Mouse (Mus musculus) thymus, postnatal 10 days (tissue): Measurements from ENCODE around the gene Radil.

Experiments used
- DNase-seq, 2 experiments: peaks; one replicate each; pipeline ENCODE4 v3.0.0; 2021; ENCODE audit warnings: low spot score in 2 of 2

Gene Radil

DNA sequence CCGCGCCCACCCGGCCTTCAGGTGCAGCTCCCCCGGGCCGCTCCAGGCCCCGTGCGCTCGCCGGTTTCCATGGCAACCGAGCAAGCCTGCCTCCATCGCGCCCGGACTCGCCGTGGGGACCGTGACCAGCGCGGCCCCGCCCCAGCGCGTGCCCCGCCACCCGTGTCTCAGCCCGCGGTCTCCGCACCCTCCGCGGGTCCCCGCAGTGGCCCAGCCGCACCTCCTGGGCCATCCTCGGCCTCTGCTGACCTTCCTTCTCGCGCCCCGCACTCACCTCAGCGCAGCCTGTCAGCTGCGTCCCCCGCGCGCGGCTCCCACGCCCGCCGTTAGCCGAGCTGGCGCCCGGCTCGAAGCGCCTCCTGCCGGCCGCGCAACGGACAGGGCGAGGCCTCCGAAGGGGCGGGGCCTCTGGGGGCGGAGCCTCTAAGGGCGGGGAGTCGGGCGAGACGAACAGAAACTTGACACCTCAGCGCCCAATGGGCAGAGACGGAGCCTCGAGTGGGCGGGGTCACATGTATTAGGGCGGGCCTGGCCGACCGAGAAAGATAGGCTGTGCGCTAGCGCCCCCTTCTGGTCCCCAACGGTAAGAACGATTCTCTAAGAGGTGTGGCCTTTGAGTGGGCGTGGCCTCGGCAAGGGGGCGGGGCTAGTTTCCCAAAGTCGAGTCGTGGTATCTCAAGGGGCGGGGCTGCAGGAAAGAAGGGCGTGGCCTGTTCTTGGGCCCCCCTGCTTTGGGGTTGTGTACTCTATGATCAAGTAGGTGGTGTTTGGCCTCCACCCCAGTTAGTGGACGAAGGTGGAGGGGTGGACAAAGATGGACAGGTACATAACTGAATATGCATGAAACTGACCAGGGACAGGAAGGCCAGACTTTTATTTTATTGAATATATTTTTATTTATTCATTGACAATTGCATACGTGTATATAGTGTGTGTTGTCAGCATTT lies at the start of gene Radil:
TSS of gene Radil (minus strand) at position 393 of the 947 bp plus-strand sequence.
- peak; percentile 44 to 58 for DNase-seq

DNA sequence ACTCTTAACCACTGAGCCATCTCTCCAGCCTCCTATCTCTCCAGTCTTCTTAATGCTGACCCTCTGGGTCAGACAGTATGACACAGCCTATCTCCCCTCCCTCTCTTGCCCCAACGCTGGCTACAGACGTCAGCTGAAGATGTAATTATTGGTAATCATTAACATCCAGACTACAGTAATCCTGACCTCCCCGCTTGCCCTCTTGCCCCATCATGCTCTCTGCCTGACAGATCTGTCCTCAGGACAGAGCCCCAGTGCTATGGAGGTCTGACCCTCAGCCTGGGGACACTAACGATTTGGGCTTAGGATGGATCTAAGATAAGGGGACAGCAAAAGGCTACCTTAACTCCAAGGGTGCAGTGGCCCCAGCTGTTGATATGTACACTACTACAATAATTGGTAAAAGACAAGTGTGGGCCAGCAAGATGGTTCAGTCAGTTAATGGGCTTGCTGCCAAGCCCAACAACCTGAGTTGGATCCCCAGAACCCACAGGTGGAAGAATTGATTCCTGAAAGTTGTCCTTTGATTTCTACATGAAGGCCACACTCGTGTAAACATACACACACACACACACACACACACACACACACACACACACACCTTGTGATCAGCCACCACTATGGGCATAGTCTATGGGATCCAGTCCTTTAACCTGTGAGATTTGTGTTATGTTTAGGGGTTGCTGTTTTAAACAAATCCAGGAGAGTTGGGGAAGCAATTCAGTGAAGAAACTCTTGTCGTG lies 46.9 kb upstream of the Radil start:
- DNase-seq: no peak

DNA sequence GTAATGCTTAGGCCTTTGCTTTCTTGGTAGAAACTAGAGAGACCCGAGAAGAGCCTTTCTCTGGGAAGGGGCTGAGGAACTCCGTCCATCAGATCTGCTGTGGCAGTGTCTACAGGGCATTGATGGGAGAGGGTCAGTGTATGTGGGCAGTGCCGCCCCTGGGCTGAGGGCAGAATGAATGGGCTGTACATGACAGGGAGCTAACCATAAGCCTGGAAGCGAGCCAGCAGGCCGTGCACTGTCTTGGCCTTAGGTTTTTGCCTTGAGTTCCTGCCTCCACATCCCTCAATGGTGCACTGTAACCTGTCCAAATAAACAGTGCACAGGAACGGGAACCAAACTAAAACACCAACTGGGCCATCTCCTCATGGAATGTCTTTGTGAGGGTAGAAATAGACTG lies 45.8 kb upstream of the Radil start:
- no peak for DNase-seq

DNA sequence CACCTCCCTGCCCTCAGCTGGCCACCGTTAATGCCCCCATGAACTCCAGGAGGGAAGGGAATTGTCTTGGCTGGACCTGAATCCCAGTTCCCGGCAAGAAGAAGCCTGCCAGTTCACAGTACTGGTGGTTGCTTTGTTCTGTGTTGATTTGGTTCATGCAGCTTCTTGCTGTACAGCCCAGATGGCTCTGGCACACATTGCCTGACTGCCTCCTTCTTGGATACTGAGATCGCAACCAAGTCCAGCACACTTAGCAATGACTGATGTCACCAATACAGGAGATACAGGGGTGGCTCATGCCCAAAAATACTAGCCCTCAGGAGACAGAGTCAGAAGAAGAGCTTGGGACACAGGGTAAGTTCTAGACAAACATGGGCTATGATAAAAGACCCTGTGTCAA lies 44.8 kb upstream of the Radil start:
- DNase-seq: no peak

DNA sequence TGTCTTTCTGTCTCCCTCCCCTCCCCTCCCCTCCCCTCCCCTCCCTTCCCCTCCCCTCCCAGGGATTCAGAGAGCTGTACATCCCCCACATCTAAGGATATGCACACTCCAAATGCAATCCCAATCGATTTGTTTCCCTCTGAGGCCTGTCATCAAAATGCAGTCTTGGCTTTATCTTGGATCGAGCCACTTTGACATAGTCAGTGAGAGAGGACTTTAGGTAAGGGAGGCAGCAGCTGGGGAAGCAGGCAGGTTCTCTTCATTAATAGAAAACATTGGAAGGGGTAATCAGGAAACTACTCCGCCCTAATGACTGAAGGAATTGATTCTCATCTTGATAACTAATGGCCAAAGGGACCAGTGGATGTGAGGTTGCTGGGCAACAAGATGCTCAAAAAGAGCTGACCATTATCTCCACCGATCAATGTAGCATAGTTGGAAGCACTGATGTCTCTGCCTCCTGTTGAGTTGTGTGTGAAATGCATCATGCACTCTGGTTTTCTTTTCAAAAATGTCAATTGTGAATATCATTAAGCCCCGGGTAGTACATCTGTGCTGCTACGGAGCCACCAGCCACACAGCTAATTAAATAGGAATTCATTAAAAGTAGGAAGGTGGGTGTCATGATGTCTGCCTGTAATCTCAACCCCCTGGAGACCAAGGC lies 40.2 kb upstream of the Radil start:
- no peak for DNase-seq

DNA sequence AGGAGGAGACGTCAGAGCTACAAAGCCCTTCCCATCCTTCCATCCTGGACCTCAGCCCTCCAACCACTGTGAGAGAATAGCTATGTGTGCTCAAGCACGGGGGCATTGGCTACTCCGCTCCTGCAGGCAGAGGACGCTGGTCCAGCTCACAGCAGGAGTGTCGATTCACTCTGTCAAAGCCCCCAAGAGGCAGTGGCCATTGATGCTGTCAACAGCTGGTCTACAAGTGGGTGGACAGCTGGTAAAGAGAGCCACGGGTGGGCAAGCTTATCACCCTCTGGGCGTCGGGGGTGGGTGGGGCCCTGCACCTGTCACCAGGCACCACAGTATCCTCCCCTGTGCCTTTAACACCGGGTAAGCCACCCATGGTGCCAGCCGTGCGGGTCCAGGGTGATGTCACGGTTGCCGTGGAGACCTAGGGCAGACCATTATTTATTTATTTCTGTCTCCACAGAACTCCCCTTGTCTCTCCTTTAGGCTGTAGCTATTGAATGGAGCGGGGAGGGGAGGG lies 32.8 kb upstream of the Radil start:
- no peak for DNase-seq

DNA sequence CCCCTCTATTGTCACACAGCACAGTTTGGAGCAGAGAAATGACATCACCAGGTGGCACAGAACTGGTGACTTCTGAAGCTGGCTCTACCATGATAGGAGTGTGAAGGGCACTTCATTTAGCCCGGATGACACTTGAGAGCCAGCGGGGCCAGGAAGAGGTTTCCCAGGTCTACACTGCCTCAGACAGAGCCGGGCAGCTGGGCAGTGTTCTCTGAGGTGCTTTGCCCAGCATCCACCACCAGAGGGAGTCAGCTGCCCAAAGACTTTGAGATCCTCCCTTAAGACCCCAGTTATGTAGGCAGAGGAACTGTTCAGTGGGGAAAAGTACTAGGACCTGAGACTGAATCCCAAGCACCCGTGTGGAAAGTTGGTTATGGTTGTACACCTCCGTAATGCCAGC lies 30.6 kb upstream of the Radil start:
- DNase-seq: peak in 1 of 2 experiments; percentile 39

DNA sequence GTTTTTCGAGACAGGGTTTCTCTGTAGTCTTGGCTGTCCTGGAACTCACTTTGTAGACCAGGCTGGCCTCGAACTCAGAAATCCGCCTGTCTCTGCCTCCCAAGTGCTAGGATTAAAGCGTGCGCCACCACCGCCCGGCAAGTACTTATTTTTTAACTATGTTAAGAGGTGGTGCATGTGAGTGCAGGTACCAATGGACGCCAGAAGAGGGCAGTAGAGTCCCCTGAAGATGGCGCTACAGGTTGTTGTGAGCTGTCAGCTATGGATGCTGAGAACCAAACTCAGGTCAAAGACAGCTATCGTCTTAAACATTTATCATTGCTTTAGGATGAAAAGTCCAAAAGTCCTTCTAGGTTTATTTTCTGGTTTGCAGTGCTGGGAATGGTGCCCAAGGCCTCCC lies 27.3 kb upstream of the Radil start:
- DNase-seq: no peak

DNA sequence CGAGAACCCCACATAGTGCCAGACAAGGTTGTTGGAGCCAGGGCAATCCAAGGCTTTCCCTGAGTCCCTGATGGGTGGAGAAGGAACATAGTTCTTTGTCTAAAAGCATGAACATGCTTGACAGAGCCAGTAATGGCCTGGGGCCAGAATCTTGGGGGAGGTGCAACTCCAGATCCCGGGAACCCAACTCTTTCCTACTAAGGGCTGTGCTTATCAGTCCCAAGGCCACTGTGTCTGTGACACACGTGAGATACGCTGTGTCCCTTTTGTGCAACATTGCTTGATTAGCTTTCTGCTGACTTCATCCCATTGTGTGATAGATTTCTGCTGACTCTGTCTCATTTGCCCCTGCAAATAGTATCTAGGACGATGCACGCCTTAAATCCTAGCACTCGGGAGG lies 25.9 kb upstream of the Radil start:
- no peak for DNase-seq

DNA sequence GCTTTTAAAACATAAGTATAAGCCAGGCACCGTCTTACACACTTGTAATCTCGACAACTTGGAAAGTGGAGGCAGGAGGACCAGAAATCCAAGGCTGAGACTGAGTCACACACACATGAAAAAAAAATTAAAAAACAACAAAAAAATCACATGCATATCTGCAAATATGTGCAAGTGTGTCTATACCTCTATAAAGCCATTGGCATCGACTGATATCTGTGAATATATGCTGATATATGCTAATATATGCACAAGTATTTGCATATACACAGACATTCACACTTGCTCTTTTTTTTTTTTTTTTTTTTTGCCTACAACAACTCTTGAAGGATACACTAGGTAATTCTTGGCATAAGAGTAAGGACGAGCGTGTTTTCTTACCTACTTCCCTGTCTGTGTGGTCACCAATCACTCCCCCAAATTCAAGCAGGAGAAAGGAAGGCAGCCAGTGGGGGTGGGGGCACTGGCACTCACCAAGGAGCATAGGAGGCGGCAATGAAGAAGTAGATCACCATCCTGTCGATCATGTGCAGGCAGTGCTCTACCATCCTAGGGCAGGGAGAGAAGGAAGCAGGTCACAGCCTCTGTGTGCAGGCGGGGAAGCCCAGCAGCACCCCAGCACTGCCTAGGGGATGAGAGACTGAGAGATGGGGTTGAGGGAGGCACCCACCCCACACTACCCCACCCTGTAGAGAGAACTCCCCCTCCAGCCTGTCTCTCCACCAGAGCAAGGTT lies 23.6 kb upstream of the Radil start:
- no peak for DNase-seq

DNA sequence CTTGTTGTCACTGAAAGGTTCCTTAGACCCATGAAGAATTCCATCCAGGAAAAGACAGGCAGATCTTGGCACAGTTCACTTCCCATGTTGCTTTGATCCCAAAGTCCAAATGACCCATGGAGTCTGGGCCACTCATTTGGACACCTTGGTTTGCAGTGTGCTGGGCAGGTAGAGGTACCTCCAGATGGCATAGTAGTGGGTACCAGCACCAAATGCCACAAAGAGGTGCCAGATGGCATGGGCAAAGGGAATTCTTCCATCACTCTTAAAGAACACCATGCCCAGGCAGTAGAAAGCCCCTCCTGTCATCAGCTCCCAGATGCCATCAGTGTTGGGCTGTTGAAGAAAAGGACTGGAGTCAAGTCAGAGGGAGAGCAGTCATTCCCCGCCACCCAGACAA lies 13.7 kb upstream of the Radil start:
- no peak for DNase-seq

DNA sequence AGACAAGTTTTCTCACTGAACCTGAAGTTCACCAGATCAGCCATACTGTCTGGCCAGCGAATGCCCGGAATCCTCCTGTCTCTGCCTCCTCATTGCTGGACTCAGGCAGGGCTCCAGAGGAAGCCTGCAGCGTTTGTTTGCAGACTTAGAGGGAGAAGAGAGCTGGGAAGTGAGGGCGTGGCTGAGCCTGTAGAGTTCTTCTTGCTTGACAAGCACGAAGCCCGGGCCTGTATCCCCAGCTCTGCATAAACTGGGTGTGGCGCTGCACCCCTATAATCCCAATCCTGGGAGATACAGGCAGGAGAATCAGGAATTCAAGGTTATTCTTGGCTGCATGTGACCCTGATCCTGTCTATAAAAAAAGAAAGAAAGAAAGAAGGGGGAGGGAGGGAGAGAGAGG lies 9.4 kb upstream of the Radil start:
- no peak for DNase-seq

DNA sequence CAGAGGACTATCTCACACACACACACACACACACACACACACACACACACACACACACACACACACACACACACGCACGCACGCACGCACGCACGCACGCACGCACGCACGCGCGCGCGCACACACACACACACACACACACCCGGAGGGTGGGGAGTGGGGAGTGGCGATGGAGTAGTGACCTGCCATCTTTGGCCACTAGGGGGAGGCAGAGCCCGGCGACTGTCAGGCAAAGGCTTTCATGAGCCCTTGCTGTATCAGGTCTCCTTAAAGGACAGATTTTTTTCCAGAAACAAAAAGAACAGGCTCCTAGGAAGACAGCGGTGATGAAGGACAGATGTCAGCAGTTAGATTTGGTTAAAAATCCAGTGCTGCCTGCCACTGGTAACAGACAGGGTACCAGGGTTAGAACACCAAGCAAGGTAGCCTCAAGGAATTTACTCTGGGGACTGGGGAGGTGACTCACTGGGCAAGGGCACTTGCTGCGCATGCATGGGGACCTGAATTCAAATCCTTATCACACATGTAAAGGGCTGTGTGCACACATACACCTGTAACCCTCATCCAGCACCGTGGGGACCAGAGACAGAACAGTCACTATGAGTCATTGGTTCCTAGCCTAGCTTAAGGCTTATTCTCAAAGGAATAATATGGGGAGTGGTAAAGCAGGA lies 6.6 kb upstream of the Radil start:
- DNase-seq: peak; percentile 14 to 66

DNA sequence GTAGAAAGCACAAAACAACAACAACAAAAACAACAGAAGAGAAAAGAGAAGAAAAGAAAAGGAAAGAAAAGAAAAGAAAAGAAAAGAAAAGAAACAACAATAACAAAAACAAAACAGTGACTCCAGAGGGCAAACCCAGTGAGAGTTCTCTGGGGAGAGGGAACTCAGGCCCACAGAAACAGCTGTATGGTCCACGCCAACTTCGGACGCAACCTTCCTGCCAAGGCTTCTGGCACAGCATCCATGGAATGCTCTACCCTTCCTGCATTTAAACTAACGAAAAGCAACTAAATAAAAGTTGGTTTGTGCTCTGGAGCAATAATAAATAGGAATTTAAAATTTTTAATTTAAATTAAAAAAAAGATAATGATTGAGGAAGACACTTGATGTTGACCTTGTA lies 5.8 kb upstream of the Radil start:
- no peak for DNase-seq

DNA sequence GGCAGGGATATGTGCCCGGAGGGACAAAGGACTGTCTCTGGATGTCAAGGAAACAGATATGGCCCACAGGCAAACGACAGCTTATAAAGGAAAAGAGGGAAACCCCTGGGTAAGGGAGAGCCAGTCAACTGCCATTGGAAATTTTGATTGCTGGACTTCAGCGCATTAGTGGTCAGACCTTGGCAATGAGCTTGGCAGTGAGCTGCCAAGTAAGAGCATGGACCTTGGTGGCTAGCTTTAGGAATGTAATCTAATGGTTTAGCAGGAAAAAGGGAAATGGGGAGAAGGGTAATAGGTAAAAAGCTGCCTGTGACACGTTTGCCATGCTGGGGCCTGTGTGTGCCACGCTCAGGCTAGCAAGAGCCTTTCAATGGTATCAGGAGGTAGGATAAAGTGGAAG lies 5.0 kb upstream of the Radil start:
- DNase-seq: no peak

DNA sequence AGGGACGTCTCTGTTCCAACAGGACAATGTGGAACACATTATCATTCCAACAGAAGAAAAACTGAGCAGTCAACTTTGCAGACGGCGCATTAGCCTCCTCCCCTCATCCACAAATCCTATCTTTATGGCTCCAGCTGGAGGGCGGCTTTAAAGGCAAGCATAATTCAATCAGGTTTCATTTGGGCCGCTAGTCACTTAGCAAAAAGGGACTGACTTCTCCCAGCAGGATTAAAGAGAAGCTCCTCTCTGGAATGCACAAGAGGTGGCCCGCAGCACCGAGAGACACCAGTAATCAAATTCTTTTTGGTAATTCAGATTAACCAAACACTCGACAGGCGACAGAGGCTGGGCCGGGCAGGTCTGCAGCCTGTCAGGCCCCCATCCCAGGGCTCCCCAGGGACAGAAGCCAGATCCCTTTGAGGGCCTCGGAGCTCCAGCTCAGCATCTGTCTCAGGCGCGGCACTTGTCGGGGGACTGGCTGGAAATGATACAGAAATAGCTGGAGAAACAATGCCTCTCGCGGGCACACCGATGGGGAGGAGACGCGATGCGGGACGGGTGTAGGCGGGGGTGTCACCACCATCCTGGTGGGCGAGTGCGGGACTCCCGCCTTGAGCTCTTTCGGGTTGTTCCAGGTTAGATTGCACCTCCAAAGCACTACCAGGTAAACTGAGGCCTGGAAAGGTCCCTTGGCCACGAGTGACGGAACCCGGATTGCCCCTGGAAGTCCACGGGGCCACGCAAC lies 765 bp downstream of the Radil start:
- DNase-seq: no peak

DNA sequence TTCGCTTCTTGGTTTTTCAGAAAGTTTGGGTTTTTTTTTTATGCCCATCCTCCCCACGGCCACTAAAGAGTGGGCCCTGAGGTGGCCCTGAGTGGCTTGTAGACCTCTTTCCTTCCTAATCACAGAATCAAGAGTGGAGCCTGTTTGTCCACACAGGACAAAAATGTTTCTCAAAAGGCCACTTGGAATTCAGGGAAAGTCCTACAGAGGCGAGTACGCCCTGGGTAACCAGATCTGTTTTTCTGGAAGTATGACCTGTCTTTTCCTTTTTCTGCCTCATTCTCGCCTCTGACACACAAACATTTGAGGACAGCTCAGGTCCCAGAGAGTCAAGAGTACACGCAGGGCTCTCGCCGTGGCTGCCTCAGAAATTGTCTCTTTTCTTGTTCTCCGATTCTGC lies 1.5 kb downstream of the Radil start:
- DNase-seq: no peak

DNA sequence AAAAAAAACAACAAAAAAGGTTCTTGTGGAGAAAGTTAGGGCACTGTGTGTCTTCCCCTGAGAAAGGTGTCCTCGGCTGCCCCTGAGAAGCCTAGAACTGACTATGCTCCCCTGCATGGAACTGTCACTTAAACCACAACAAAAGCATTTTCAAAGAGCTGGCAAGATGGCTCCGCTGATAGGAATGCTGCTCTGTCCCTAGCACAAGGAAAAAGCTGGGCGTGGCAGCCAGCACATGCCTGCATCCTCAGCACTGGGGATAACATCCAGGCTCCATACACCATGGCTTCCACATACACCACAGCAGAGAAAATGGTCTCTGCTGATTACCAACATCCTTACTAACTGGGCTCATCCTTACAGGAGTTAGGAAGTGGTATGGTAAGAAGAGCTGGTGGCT lies 3.8 kb downstream of the Radil start:
- DNase-seq: no peak

DNA sequence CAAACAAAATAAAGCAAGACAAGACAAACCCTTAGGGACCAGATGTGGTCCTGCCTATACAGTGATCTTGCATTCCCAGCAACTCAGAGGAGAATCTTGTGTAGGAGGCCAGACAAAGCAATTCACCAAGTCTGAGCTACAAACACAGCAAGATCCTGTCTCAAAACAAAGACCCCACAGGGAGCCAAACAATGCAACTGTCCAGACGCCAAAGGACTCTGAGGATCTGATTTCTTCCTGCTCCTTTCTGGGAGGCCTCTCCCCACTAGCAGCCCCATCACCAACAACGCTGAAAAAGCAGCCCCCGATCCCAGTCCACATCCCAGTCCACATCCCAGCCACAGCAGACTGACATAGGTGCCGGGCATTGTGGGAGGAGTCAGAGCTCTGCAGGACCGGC lies 4.6 kb downstream of the Radil start:
- no peak for DNase-seq
